Mouse (Mus musculus) cerebellum, adult 8-10 months (tissue): ENCODE measurements at regions not wholly inside any gene's neighbourhood (a gene's known extent, or its start where the extent isn't known, plus 50 kb on each side); places are given as distances from the start of the nearest gene placed in this dataset.
A peak's percentile ranks its signal among the peaks of the same experiment; 100 is the strongest.

Experiments
- DNase-seq: peaks from one replicate; pipeline ENCODE4 v3.0.0; 2022

- DNase-seq = no peak
Observed at GRCm38 (mm10) chr1:119364901-119365300, 57.1 kb downstream of the Inhbb start.

GRCm38 (mm10) chr1:119358096-119358495, 64.0 kb downstream of the Inhbb start:
- no peak for DNase-seq

- no peak for DNase-seq
Observed at GRCm38 (mm10) chr1:119356916-119357315, 65.1 kb downstream of the Inhbb start.

- no peak for DNase-seq
Observed at GRCm38 (mm10) chr1:119355456-119355855, 66.6 kb downstream of the Inhbb start.

- no peak for DNase-seq
Observed at GRCm38 (mm10) chr1:119351567-119351966, 70.5 kb downstream of the Inhbb start.

- no peak for DNase-seq
Observed at GRCm38 (mm10) chr1:119350846-119351245, 71.2 kb downstream of the Inhbb start.

GRCm38 (mm10) chr1:119350296-119350695, 71.8 kb downstream of the Inhbb start:
- DNase-seq = no peak

GRCm38 (mm10) chr1:119348456-119349208, 73.4 kb downstream of the Inhbb start:
- DNase-seq = no peak

- no peak for DNase-seq
Observed at GRCm38 (mm10) chr1:119347749-119348148, 74.3 kb downstream of the Inhbb start.

GRCm38 (mm10) chr1:119346634-119347155, 75.4 kb downstream of the Inhbb start:
- no peak for DNase-seq

- no peak for DNase-seq
Observed at GRCm38 (mm10) chr1:119345115-119345791, 76.8 kb downstream of the Inhbb start.

- no peak for DNase-seq
Observed at GRCm38 (mm10) chr1:119344046-119344445, 78.0 kb downstream of the Inhbb start.

- no peak for DNase-seq
Observed at GRCm38 (mm10) chr1:119335171-119335570, 86.9 kb downstream of the Inhbb start.

- DNase-seq = no peak
Observed at GRCm38 (mm10) chr1:119330751-119331326, 91.2 kb downstream of the Inhbb start.

GRCm38 (mm10) chr1:119329693-119330434, 92.2 kb downstream of the Inhbb start:
- no peak for DNase-seq

- DNase-seq = peak; percentile 13
Observed at GRCm38 (mm10) chr1:119328921-119329692, 92.9 kb downstream of the Inhbb start.

- no peak for DNase-seq
Observed at GRCm38 (mm10) chr1:119324551-119324950, 97.5 kb downstream of the Inhbb start.

- no peak for DNase-seq
Observed at GRCm38 (mm10) chr1:119322279-119322995, 99.6 kb downstream of the Inhbb start.

GRCm38 (mm10) chr1:119321799-119322198, 100.2 kb downstream of the Inhbb start:
- DNase-seq = no peak

GRCm38 (mm10) chr1:119317006-119317405, 105.0 kb downstream of the Inhbb start:
- DNase-seq = no peak

GRCm38 (mm10) chr1:119308719-119309365, 113.2 kb downstream of the Inhbb start:
- no peak for DNase-seq
